Mouse (Mus musculus): Measurements from ENCODE around the gene Ppp1r1b.

Gene Ppp1r1b

GRCm38 (mm10) chr11:98400161-98400726 is 52.0 kb downstream of the Ppp1r1b start, which contains the start of gene Pgap3:
Gene Pgap3 (minus strand): TSS chr11:98400490.
- DNase-seq: peak; percentile 77 to 80

GRCm38 (mm10) chr11:98400816-98401215 is 52.6 kb downstream of the Ppp1r1b start:
- DNase-seq: no peak

DNA sequence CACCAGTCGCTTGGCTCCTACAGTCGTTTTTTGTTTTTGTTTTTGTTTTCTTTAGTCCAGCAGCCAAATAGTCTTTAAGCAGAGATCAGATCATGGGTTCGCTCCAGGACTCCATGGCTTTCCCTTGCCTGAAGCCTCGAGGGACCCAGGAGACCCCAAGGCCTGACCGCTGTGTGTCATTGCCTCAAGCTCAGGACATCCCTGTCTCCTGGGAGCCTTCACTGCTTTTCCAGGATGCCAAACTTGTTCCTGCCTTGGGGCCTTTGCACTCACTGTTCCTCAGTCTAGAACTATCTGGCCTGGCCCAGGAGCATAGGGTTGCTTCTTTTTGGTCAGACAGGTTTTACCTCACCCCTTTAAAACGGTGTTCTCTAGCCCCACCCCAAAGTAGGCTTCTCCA is 58.4 kb downstream of the Ppp1r1b start:
- DNase-seq: no peak

Data from thymus, adult 18-20 months (tissue).